Mouse (Mus musculus): ENCODE data around the gene Speer4f2. TPM values are rescaled to one million over a fixed set of nuclear protein-coding genes. Genes with fewer than 3 reads are reported as not detected.

The Speer4f2 gene
- polyA plus RNA-seq, 1 experiment = 0.09 TPM

- DNase-seq = no peak
- no peaks in the 10 kb centered on the region; the same call in 1 of the 2 replicates for H3K27me3 ChIP-seq (replicated peaks; ENCODE audit: control insufficient read depth, insufficient read depth, low read length)
- H3K36me3 ChIP-seq (ENCODE audit: control insufficient read depth, insufficient read depth, low read length) = no peaks in the 10 kb centered on the region
- WGBS = 86% methylated on average over 1 of the region's 1 CpGs
- H3K4me3 ChIP-seq (ENCODE audit: insufficient read depth, low read depth, low read length) = no peak overlapping the region
- H3K27ac ChIP-seq (ENCODE audit: insufficient read depth, low read depth, low read length) = no peak overlapping the region
- H3K4me1 ChIP-seq (ENCODE audit: control insufficient read depth, insufficient read depth, low read length) = peaks cover 3% of the 10 kb centered on the region; the same call in 1 of the 2 replicates
- no peak for TF ChIP-seq POLR2A (IDR thresholded peaks at IDR 0.05; ENCODE audit: low read depth, low read length)
- no peak for TF ChIP-seq CTCF (conservative IDR thresholded peaks at IDR 0.05; ENCODE audit: insufficient read depth, insufficient read length, low read depth, low read length)
Observed at GRCm38 (mm10) chr5:17400571-17400970, 27.6 kb downstream of the Speer4f2 start.

GRCm38 (mm10) chr5:17401206-17402077, 28.5 kb downstream of the Speer4f2 start:
- Histone ChIP-seq H3K36me3 (ENCODE audit: control insufficient read depth, insufficient read depth, low read length) (no peaks in the 10 kb centered on the region), H3K27me3 (replicated peaks; ENCODE audit: control insufficient read depth, insufficient read depth, low read length) (no peaks in the 10 kb centered on the region; the same call in 1 of the 2 replicates), H3K4me3 (ENCODE audit: insufficient read depth, low read depth, low read length) (no peak overlapping the region), H3K4me1 (ENCODE audit: control insufficient read depth, insufficient read depth, low read length) (peaks cover 3% of the 10 kb centered on the region; the same call in 1 of the 2 replicates), H3K27ac (ENCODE audit: insufficient read depth, low read depth, low read length) (no peak overlapping the region)
- 65% methylated on average over 14 of the region's 14 CpGs for WGBS
- TF ChIP-seq CTCF (conservative IDR thresholded peaks at IDR 0.05; ENCODE audit: insufficient read depth, insufficient read length, low read depth, low read length) (no peak), POLR2A (IDR thresholded peaks at IDR 0.05; ENCODE audit: low read depth, low read length) (no peak)
- DNase-seq = peak; percentile 47

GRCm38 (mm10) chr5:17402330-17403125, 29.5 kb downstream of the Speer4f2 start:
- WGBS = 58% methylated on average over 4 of the region's 4 CpGs
- TF ChIP-seq CTCF (conservative IDR thresholded peaks at IDR 0.05; ENCODE audit: insufficient read depth, insufficient read length, low read depth, low read length) (no peak), POLR2A (IDR thresholded peaks at IDR 0.05; ENCODE audit: low read depth, low read length) (no peak)
- Histone ChIP-seq H3K4me3 (ENCODE audit: insufficient read depth, low read depth, low read length) (no peak overlapping the region), H3K4me1 (ENCODE audit: control insufficient read depth, insufficient read depth, low read length) (peaks cover 3% of the 10 kb centered on the region; the same call in 1 of the 2 replicates), H3K27me3 (replicated peaks; ENCODE audit: control insufficient read depth, insufficient read depth, low read length) (no peaks in the 10 kb centered on the region; the same call in 1 of the 2 replicates), H3K36me3 (ENCODE audit: control insufficient read depth, insufficient read depth, low read length) (no peaks in the 10 kb centered on the region), H3K27ac (ENCODE audit: insufficient read depth, low read depth, low read length) (no peak overlapping the region)
- DNase-seq = no peak

- Histone ChIP-seq H3K27me3 (replicated peaks; ENCODE audit: control insufficient read depth, insufficient read depth, low read length) (no peaks in the 10 kb centered on the region; the same call in 1 of the 2 replicates), H3K27ac (ENCODE audit: insufficient read depth, low read depth, low read length) (no peak overlapping the region), H3K4me1 (ENCODE audit: control insufficient read depth, insufficient read depth, low read length) (peaks cover 3% of the 10 kb centered on the region; the same call in 1 of the 2 replicates), H3K36me3 (ENCODE audit: control insufficient read depth, insufficient read depth, low read length) (no peaks in the 10 kb centered on the region), H3K4me3 (ENCODE audit: insufficient read depth, low read depth, low read length) (no peak overlapping the region)
- TF ChIP-seq CTCF (conservative IDR thresholded peaks at IDR 0.05; ENCODE audit: insufficient read depth, insufficient read length, low read depth, low read length) = no peak
- no peak for TF ChIP-seq POLR2A (IDR thresholded peaks at IDR 0.05; ENCODE audit: low read depth, low read length)
- DNase-seq = peak; percentile 67
Observed at GRCm38 (mm10) chr5:17403584-17403983, 30.6 kb downstream of the Speer4f2 start.

- Histone ChIP-seq H3K27ac (ENCODE audit: insufficient read depth, low read depth, low read length) (no peak overlapping the region), H3K4me3 (ENCODE audit: insufficient read depth, low read depth, low read length) (no peak overlapping the region), H3K4me1 (ENCODE audit: control insufficient read depth, insufficient read depth, low read length) (no peaks in the 10 kb centered on the region), H3K36me3 (ENCODE audit: control insufficient read depth, insufficient read depth, low read length) (no peaks in the 10 kb centered on the region), H3K27me3 (replicated peaks; ENCODE audit: control insufficient read depth, insufficient read depth, low read length) (no peaks in the 10 kb centered on the region)
- WGBS = 44% methylated on average over 4 of the region's 4 CpGs
- no peak for TF ChIP-seq POLR2A (IDR thresholded peaks at IDR 0.05; ENCODE audit: low read depth, low read length)
- TF ChIP-seq CTCF (conservative IDR thresholded peaks at IDR 0.05; ENCODE audit: insufficient read depth, insufficient read length, low read depth, low read length) = no peak
- no peak for DNase-seq
Observed at GRCm38 (mm10) chr5:17408924-17409660, 36.1 kb downstream of the Speer4f2 start.

- H3K27me3 ChIP-seq (replicated peaks; ENCODE audit: control insufficient read depth, insufficient read depth, low read length) = no peaks in the 10 kb centered on the region
- TF ChIP-seq POLR2A (IDR thresholded peaks at IDR 0.05; ENCODE audit: low read depth, low read length) = no peak
- TF ChIP-seq CTCF (conservative IDR thresholded peaks at IDR 0.05; ENCODE audit: insufficient read depth, insufficient read length, low read depth, low read length) = no peak
- no peak overlapping the region for H3K4me3 ChIP-seq (ENCODE audit: insufficient read depth, low read depth, low read length)
- WGBS = 82% methylated on average over 2 of the region's 2 CpGs
- no peak overlapping the region for H3K27ac ChIP-seq (ENCODE audit: insufficient read depth, low read depth, low read length)
- peaks cover 3% of the 10 kb centered on the region; the same call in 1 of the 2 replicates for H3K4me1 ChIP-seq (ENCODE audit: control insufficient read depth, insufficient read depth, low read length)
- DNase-seq = no peak
- no peaks in the 10 kb centered on the region for H3K36me3 ChIP-seq (ENCODE audit: control insufficient read depth, insufficient read depth, low read length)
Observed at GRCm38 (mm10) chr5:17417201-17417600, 44.2 kb downstream of the Speer4f2 start.
